ENCODE assay signal across 8 mouse cellular contexts in the genomic region with DNA sequence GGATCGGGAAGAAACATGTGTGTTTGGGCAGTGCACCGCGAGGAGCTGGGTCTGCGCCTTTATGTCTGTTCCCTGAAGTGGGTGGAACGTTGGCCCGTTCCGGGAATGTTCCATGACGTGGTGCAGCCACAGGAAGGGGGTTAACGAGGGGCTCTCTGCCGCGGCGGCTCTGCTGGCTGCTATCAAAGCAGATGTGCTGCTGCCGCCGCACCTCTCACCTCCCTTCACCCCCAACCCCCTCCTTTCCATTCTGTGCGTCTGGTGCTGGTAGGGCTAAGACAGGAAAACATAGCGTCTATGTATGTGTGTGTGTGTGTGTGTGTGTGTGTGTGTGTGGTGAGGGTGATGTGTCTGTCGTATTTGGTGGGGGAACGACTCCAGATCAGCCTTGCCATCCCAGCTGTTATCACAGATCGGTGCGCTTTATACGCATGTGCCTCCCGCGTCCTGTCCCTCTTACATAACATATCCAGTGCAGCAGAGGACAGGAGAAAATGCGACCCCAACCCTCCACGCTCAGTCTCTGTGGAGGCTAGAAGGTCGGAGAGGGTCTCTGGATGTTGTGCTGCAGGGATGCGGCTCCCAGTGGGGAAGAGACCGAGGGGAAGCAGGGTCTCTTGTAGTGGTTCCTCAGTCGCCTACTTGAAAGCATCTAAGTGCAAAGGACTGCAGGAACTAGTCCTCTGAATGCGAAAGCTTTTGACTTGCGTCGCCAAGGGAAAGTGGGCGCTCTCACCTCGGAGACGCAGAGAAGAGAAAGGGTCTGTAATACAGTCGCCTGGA. TPM values are rescaled to one million over a fixed set of nuclear protein-coding genes. Genes with fewer than 3 reads are reported as not detected.
DNase-seq lines count a peak whose midpoint lies in the region; ATAC-seq and TF ChIP-seq lines count a peak whose summit lies in the region.

No protein-coding gene starts in this region.

- ATAC-seq in erythroblast, adult 5-6 weeks (replicated peaks; ENCODE audit: low FRiP score, poor library complexity, severe bottlenecking), result no peak
- ATAC-seq in embryonic facial prominence, embryonic 14.5 days (ENCODE audit: low read depth), result peak; percentile 35
- peak; percentile 55 for ATAC-seq in heart, embryonic 11.5 days (replicated peaks; ENCODE audit: insufficient number of reproducible peaks, low FRiP score, low TSS enrichment)
- ATAC-seq in kidney, embryonic 15.5 days (replicated peaks; ENCODE audit: low FRiP score), result peak; percentile 46
- peak; percentile 35; the same call in 1 of the 2 replicates for ATAC-seq in limb, embryonic 15.5 days (ENCODE audit: insufficient number of reproducible peaks, low FRiP score, low TSS enrichment, low read depth)
- peak; percentile 86 for ATAC-seq in midbrain, embryonic 16.5 days

- DNase-seq in embryonic facial prominence, embryonic 14.5 days (ENCODE audit: low spot score), result peak; percentile 91
- DNase-seq in spleen, adult 2 months (ENCODE audit: low read depth in 1 of 2, low spot score in 2 of 2), result peak; percentile 69 to 74

- peak overlapping the region; percentile 52 for H3K4me3 ChIP-seq in erythroblast, embryonic 14.5 days (replicated peaks)
- peak overlapping the region; percentile 75 for H3K4me3 ChIP-seq in embryonic facial prominence, embryonic 14.5 days (ENCODE audit: low read depth, low read length)
- H3K4me3 ChIP-seq in heart, embryonic 11.5 days (ENCODE audit: low read depth, low read length), result peak overlapping the region; percentile 72
- peak overlapping the region; percentile 80 for H3K4me3 ChIP-seq in kidney, embryonic 15.5 days (replicated peaks)
- peak overlapping the region; percentile 80 for H3K4me3 ChIP-seq in limb, embryonic 15.5 days
- peak overlapping the region; percentile 77 for H3K4me3 ChIP-seq in midbrain, embryonic 16.5 days (ENCODE audit: low read depth, low read length)
- peak overlapping the region; percentile 97 for H3K4me3 ChIP-seq in spleen, adult 2 months (ENCODE audit: extremely low read depth, insufficient read depth, insufficient read length)

- peak overlapping the region; percentile 99 for H3K27ac ChIP-seq in embryonic facial prominence, embryonic 14.5 days (replicated peaks; ENCODE audit: low read depth, low read length)
- H3K27ac ChIP-seq in heart, embryonic 11.5 days (ENCODE audit: low read depth, low read length), result peak overlapping the region; percentile 98
- H3K27ac ChIP-seq in kidney, embryonic 15.5 days, result peak overlapping the region; percentile 96
- H3K27ac ChIP-seq in limb, embryonic 15.5 days, result peak overlapping the region; percentile 98
- peak overlapping the region; percentile 99 for H3K27ac ChIP-seq in midbrain, embryonic 16.5 days (ENCODE audit: low read length)
- peak overlapping the region; percentile 97 for H3K27ac ChIP-seq in spleen, adult 2 months (ENCODE audit: insufficient read depth, low read length)

- no peaks in the 10 kb centered on the region; the same call in 1 of the 2 replicates for H3K9me3 ChIP-seq in erythroblast, embryonic 14.5 days (ENCODE audit: control insufficient read depth, low read length)
- H3K9me3 ChIP-seq in embryonic facial prominence, embryonic 14.5 days (ENCODE audit: control insufficient read depth, low read length), result no peaks in the 10 kb centered on the region
- no peaks in the 10 kb centered on the region for H3K9me3 ChIP-seq in heart, embryonic 11.5 days (replicated peaks; ENCODE audit: control insufficient read depth, low read length)
- H3K9me3 ChIP-seq in kidney, embryonic 15.5 days (replicated peaks), result no peaks in the 10 kb centered on the region
- H3K9me3 ChIP-seq in limb, embryonic 15.5 days, result no peaks in the 10 kb centered on the region
- H3K9me3 ChIP-seq in midbrain, embryonic 16.5 days (replicated peaks; ENCODE audit: control insufficient read depth, low read length, poor library complexity, severe bottlenecking), result no peaks in the 10 kb centered on the region

- peak overlapping the region; percentile 92 for H3K9ac ChIP-seq in embryonic facial prominence, embryonic 14.5 days (ENCODE audit: low read depth, low read length)
- peak overlapping the region; percentile 93 for H3K9ac ChIP-seq in heart, embryonic 11.5 days (ENCODE audit: low read depth, low read length)
- H3K9ac ChIP-seq in kidney, embryonic 15.5 days, result peak overlapping the region; percentile 82
- peak overlapping the region; percentile 81 for H3K9ac ChIP-seq in limb, embryonic 15.5 days
- H3K9ac ChIP-seq in midbrain, embryonic 16.5 days (ENCODE audit: low read depth, low read length), result peak overlapping the region; percentile 95

- H3K36me3 ChIP-seq in erythroblast, embryonic 14.5 days (ENCODE audit: control insufficient read depth), result no peaks in the 10 kb centered on the region
- H3K36me3 ChIP-seq in embryonic facial prominence, embryonic 14.5 days (ENCODE audit: control insufficient read depth, insufficient read depth, low read length), result no peaks in the 10 kb centered on the region
- H3K36me3 ChIP-seq in heart, embryonic 11.5 days (ENCODE audit: control insufficient read depth, insufficient read depth, low read length), result no peaks in the 10 kb centered on the region
- no peaks in the 10 kb centered on the region for H3K36me3 ChIP-seq in kidney, embryonic 15.5 days
- H3K36me3 ChIP-seq in limb, embryonic 15.5 days, result no peaks in the 10 kb centered on the region
- no peaks in the 10 kb centered on the region for H3K36me3 ChIP-seq in midbrain, embryonic 16.5 days (ENCODE audit: control insufficient read depth, insufficient read depth, low read length)
- no peaks in the 10 kb centered on the region for H3K36me3 ChIP-seq in spleen, adult 2 months (ENCODE audit: control insufficient read depth, insufficient read depth, low read length)

- under 1% methylated on average over 31 of the region's 36 CpGs for WGBS in embryonic facial prominence, embryonic 14.5 days
- WGBS in heart, embryonic 11.5 days (ENCODE audit: insufficient replicate concordance), result under 1% methylated on average over 31 of the region's 36 CpGs
- WGBS in kidney, embryonic 15.5 days, result under 1% methylated on average over 36 of the region's 36 CpGs
- under 1% methylated on average over 36 of the region's 36 CpGs for WGBS in limb, embryonic 15.5 days
- under 1% methylated on average over 36 of the region's 36 CpGs for WGBS in midbrain, embryonic 16.5 days
- WGBS in spleen, adult 2 months, result under 1% methylated on average over 36 of the region's 36 CpGs

- no peak for TF ChIP-seq CTCF in spleen, adult 2 months (IDR thresholded peaks at IDR 0.05; ENCODE audit: extremely low read depth, insufficient read depth, insufficient read length, insufficient replicate concordance)

- TF ChIP-seq POLR2A in spleen, adult 2 months (IDR thresholded peaks at IDR 0.05; ENCODE audit: low read depth, low read length), result peak; percentile 1; the same call in 1 of the 2 replicates

- peaks cover 74% of the 10 kb centered on the region for H3K27me3 ChIP-seq in erythroblast, embryonic 14.5 days (ENCODE audit: control insufficient read depth)
- 0 out of 2 replicates have a peak, but pooled peaks cover 2% of the 10 kb centered on the region for H3K27me3 ChIP-seq in embryonic facial prominence, embryonic 14.5 days (replicated peaks; ENCODE audit: control insufficient read depth, insufficient read depth, low read length)
- H3K27me3 ChIP-seq in heart, embryonic 11.5 days (ENCODE audit: control insufficient read depth, insufficient read depth, low read length), result no peaks in the 10 kb centered on the region
- H3K27me3 ChIP-seq in kidney, embryonic 15.5 days, result peaks cover 6% of the 10 kb centered on the region
- peaks cover 7% of the 10 kb centered on the region; the same call in 1 of the 2 replicates for H3K27me3 ChIP-seq in limb, embryonic 15.5 days
- no peaks in the 10 kb centered on the region for H3K27me3 ChIP-seq in midbrain, embryonic 16.5 days (ENCODE audit: control insufficient read depth, insufficient read depth, low read depth, low read length)
- H3K27me3 ChIP-seq in spleen, adult 2 months (ENCODE audit: control insufficient read depth, insufficient read depth, low read length), result no peaks in the 10 kb centered on the region

- H3K4me2 ChIP-seq in embryonic facial prominence, embryonic 14.5 days (ENCODE audit: low read depth, low read length), result peak overlapping the region; percentile 94
- H3K4me2 ChIP-seq in heart, embryonic 11.5 days, result peak overlapping the region; percentile 81
- peak overlapping the region; percentile 84 for H3K4me2 ChIP-seq in kidney, embryonic 15.5 days
- H3K4me2 ChIP-seq in limb, embryonic 15.5 days, result peak overlapping the region; percentile 97
- peak overlapping the region; percentile 96 for H3K4me2 ChIP-seq in midbrain, embryonic 16.5 days (ENCODE audit: low read length)

- H3K4me1 ChIP-seq in erythroblast, embryonic 14.5 days (ENCODE audit: control insufficient read depth), result peaks cover 7% of the 10 kb centered on the region
- H3K4me1 ChIP-seq in embryonic facial prominence, embryonic 14.5 days (ENCODE audit: control insufficient read depth, insufficient read depth, low read length), result peaks cover 3% of the 10 kb centered on the region; the same call in 1 of the 2 replicates
- no peaks in the 10 kb centered on the region for H3K4me1 ChIP-seq in heart, embryonic 11.5 days (ENCODE audit: control insufficient read depth, insufficient read depth, low read length)
- H3K4me1 ChIP-seq in kidney, embryonic 15.5 days, result peaks cover 9% of the 10 kb centered on the region; the same call in 1 of the 2 replicates
- 0 out of 2 replicates have a peak, but pooled peaks cover 11% of the 10 kb centered on the region for H3K4me1 ChIP-seq in limb, embryonic 15.5 days
- peaks cover 2% of the 10 kb centered on the region; the same call in 1 of the 2 replicates for H3K4me1 ChIP-seq in midbrain, embryonic 16.5 days (ENCODE audit: control insufficient read depth, insufficient read depth, low read length)
- peaks cover 6% of the 10 kb centered on the region; the same call in 1 of the 2 replicates for H3K4me1 ChIP-seq in spleen, adult 2 months (ENCODE audit: control insufficient read depth, insufficient read depth, insufficient read length)

RNA-seq across cellular contexts. Expression of a gene that starts 1.8 kb away (rescaled TPM):
- under 0.01 TPM in 1 of 2 replicates, not detected in the other for polyA plus RNA-seq in erythroblast, embryonic 14.5 days (2012)
- total RNA-seq in erythroblast, adult 5-6 weeks (2015; ENCODE audit: low replicate concordance), result 0.21 TPM in 1 of 2 replicates, not detected in the other
- total RNA-seq in erythroblast, adult 5-6 weeks (2017; ENCODE audit: low replicate concordance), result 0.51 and 0.56 TPM in 2 replicates
- polyA plus RNA-seq in embryonic facial prominence, embryonic 14.5 days (2014; fragmentation: Nextera tagmentation; extraction: Ambion mirVana), result 14.8 and 15.6 TPM in 2 replicates
- 7.3 and 8.0 TPM in 2 replicates for polyA plus RNA-seq in heart, embryonic 11.5 days (2014; fragmentation: Nextera tagmentation; extraction: Ambion mirVana)
- polyA plus RNA-seq in kidney, embryonic 15.5 days (2015; fragmentation: Nextera tagmentation; extraction: Ambion mirVana), result 4.6 and 5.9 TPM in 2 replicates
- 7.9 and 9.1 TPM in 2 replicates for polyA plus RNA-seq in limb, embryonic 15.5 days (2015; fragmentation: Nextera tagmentation; extraction: Ambion mirVana)
- 10.7 and 11.0 TPM in 2 replicates for polyA plus RNA-seq in midbrain, embryonic 16.5 days (2015; fragmentation: Nextera tagmentation; extraction: Ambion mirVana)
- polyA plus RNA-seq in spleen, adult 2 months (2012; rRNA removed), result 8.7 and 10.7 TPM in 2 replicates
